Mouse (Mus musculus) heart, embryonic 11.5 days (tissue): Measurements from ENCODE around the gene Cdc25b. TPM values are rescaled to one million over a fixed set of nuclear protein-coding genes. Genes with fewer than 3 reads are reported as not detected.
"Not testable (repeated sequence)": the region's sequence is repeated elsewhere in the genome, so short reads cannot be mapped to it uniquely, and the experiment has no call there.

ENCODE experiments used
- ATAC-seq: fragments of 200-750 bp; cut with Nextera tagmentation; replicated peaks from 2 replicates; pipeline ENCODE4 v1.8.0; 2017; ENCODE audit warnings: moderate library complexity; ENCODE audit not compliant: insufficient number of reproducible peaks, low FRiP score, low TSS enrichment
- H3K27ac ChIP-seq: fragments of 300-500 bp; sonication (generic); 2 replicates; pipeline ENCODE4 v1.5.1; 2014; ENCODE audit warnings: mild to moderate bottlenecking, low read depth, low read length
- H3K27me3 ChIP-seq: fragments of 300-500 bp; sonication (generic); 2 replicates; pipeline ENCODE4 v1.6.1; 2014; ENCODE audit warnings: mild to moderate bottlenecking, low read length, mixed read lengths; ENCODE audit not compliant: control insufficient read depth, insufficient read depth
- H3K36me3 ChIP-seq: fragments of 300-500 bp; sonication (generic); 2 replicates; pipeline ENCODE4 v1.6.1; 2014; ENCODE audit warnings: mild to moderate bottlenecking, low read length, moderate library complexity, mixed read lengths; ENCODE audit not compliant: control insufficient read depth, insufficient read depth
- H3K4me1 ChIP-seq: fragments of 300-500 bp; sonication (generic); 2 replicates; pipeline ENCODE4 v1.6.1; 2014; ENCODE audit warnings: low read length; ENCODE audit not compliant: control insufficient read depth, insufficient read depth
- H3K4me2 ChIP-seq: fragments of 300-500 bp; sonication (generic); 2 replicates; pipeline ENCODE4 v1.6.1; 2014; ENCODE audit warnings: mild to moderate bottlenecking, moderate library complexity
- H3K4me3 ChIP-seq: fragments of 300-500 bp; sonication (generic); 2 replicates; pipeline ENCODE4 v1.5.1; 2014; ENCODE audit warnings: low read depth, low read length
- H3K9ac ChIP-seq: fragments of 300-500 bp; sonication (generic); 2 replicates; pipeline ENCODE4 v1.6.1; 2014; ENCODE audit warnings: mild to moderate bottlenecking, low read depth, low read length, moderate library complexity
- H3K9me3 ChIP-seq: fragments of 300-500 bp; sonication (generic); replicated peaks from 2 replicates; pipeline ENCODE4 v1.6.1; 2016; ENCODE audit warnings: low read length; ENCODE audit not compliant: control insufficient read depth
- WGBS: fragments of 180-500 bp; shearing (Covaris S2); extraction: QIAGEN DNeasy Blood & Tissue Kit; methylation state at CpG from one replicate; pipeline ENCODE4 v1.1.7; 2014; ENCODE audit not compliant: insufficient replicate concordance; 5-methylcytosine and 5-hydroxymethylcytosine counted together
- polyA plus RNA-seq: library from polyadenylated mRNA; unstranded; fragments of >200 nt; fragmentation: Nextera tagmentation; extraction: Ambion mirVana; gene quantifications from 2 replicates; pipeline ENCODE4 v1.2.1, GENCODE M21; 2014

Gene Cdc25b
- polyA plus RNA-seq, 1 experiment from 2014 or later: 41.8 TPM

GRCm38 (mm10) chr2:131215941-131216858, 29.5 kb downstream of the Cdc25b start:
- Histone ChIP-seq H3K9me3 (no peaks in the 10 kb centered on the region), H3K27me3 (no peaks in the 10 kb centered on the region), H3K27ac (no peak overlapping the region), H3K36me3 (peaks cover 6% of the 10 kb centered on the region; the same call in 1 of the 2 replicates), H3K9ac (no peak overlapping the region), H3K4me1 (peaks cover 5% of the 10 kb centered on the region; the same call in 1 of the 2 replicates), H3K4me2 (no peak overlapping the region), H3K4me3 (no peak overlapping the region)
- WGBS: 81% methylated on average over 7 of the region's 7 CpGs
- no peak for ATAC-seq

GRCm38 (mm10) chr2:131220030-131220429, 33.3 kb downstream of the Cdc25b start:
- Histone ChIP-seq H3K4me1 (0 out of 2 replicates have a peak, but pooled peaks cover 12% of the 10 kb centered on the region), H3K27me3 (no peaks in the 10 kb centered on the region), H3K36me3 (no peaks in the 10 kb centered on the region), H3K27ac (no peak overlapping the region), H3K9ac (no peak overlapping the region), H3K4me3 (no peak overlapping the region), H3K4me2 (no peak overlapping the region), H3K9me3 (no peaks in the 10 kb centered on the region)
- WGBS: 65% methylated on average over 4 of the region's 4 CpGs
- ATAC-seq: no peak

GRCm38 (mm10) chr2:131221853-131222515, 35.2 kb downstream of the Cdc25b start:
- no peaks in the 10 kb centered on the region for H3K27me3 ChIP-seq
- H3K4me3 ChIP-seq: no peak overlapping the region
- ATAC-seq: no peak
- no peaks in the 10 kb centered on the region for H3K36me3 ChIP-seq
- H3K4me1 ChIP-seq: 0 out of 2 replicates have a peak, but pooled peaks cover 12% of the 10 kb centered on the region
- 65% methylated on average over 3 of the region's 3 CpGs for WGBS
- H3K27ac ChIP-seq: no peak overlapping the region
- no peak overlapping the region for H3K9ac ChIP-seq
- no peak overlapping the region for H3K4me2 ChIP-seq
- H3K9me3 ChIP-seq: no peaks in the 10 kb centered on the region

- no peaks in the 10 kb centered on the region for H3K36me3 ChIP-seq
- 0 out of 2 replicates have a peak overlapping the region, but pooled peaks have one; percentile 41 for H3K27ac ChIP-seq
- 0 out of 2 replicates have a peak, but pooled peaks cover 12% of the 10 kb centered on the region for H3K4me1 ChIP-seq
- no peak overlapping the region for H3K4me3 ChIP-seq
- no peaks in the 10 kb centered on the region for H3K27me3 ChIP-seq
- no peak overlapping the region for H3K9ac ChIP-seq
- H3K4me2 ChIP-seq: no peak overlapping the region
- 22% methylated on average over 5 of the region's 5 CpGs for WGBS
- H3K9me3 ChIP-seq: no peaks in the 10 kb centered on the region
- no peak for ATAC-seq
These were observed 35.8 kb downstream of the Cdc25b start for GRCm38 (mm10) chr2:131222562-131222961.

GRCm38 (mm10) chr2:131223569-131223968, 36.8 kb downstream of the Cdc25b start:
- peak; percentile 86 for ATAC-seq
- no peaks in the 10 kb centered on the region for H3K27me3 ChIP-seq
- H3K9me3 ChIP-seq: no peaks in the 10 kb centered on the region
- 0 out of 2 replicates have a peak, but pooled peaks cover 12% of the 10 kb centered on the region for H3K4me1 ChIP-seq
- no peak overlapping the region for H3K4me3 ChIP-seq
- peak overlapping the region; percentile 11; the same call in 1 of the 2 replicates for H3K4me2 ChIP-seq
- 46% methylated on average over 1 of the region's 1 CpGs for WGBS
- H3K27ac ChIP-seq: 0 out of 2 replicates have a peak overlapping the region, but pooled peaks have one; percentile 41
- H3K9ac ChIP-seq: no peak overlapping the region
- no peaks in the 10 kb centered on the region for H3K36me3 ChIP-seq

- 88% methylated on average over 6 of the region's 6 CpGs for WGBS
These were observed 38.4 kb downstream of the Cdc25b start for GRCm38 (mm10) chr2:131225178-131225577.

GRCm38 (mm10) chr2:131226669-131227068, 39.9 kb downstream of the Cdc25b start:
- H3K4me2 ChIP-seq, H3K36me3 ChIP-seq, ATAC-seq, H3K27me3 ChIP-seq, H3K27ac ChIP-seq, H3K9me3 ChIP-seq, H3K4me3 ChIP-seq, H3K9ac ChIP-seq: not testable (repeated sequence)
- WGBS: 72% methylated on average over 2 of the region's 2 CpGs
- 0 out of 2 replicates have a peak, but pooled peaks cover 12% of the 10 kb centered on the region for H3K4me1 ChIP-seq

More at GRCm38 (mm10) chr2:131225178-131225577, 38.4 kb downstream of the Cdc25b start:
- no peak overlapping the region for H3K4me3 ChIP-seq
- H3K4me1 ChIP-seq: 0 out of 2 replicates have a peak, but pooled peaks cover 12% of the 10 kb centered on the region
- H3K36me3 ChIP-seq: no peaks in the 10 kb centered on the region
- no peak overlapping the region for H3K9ac ChIP-seq
- no peak for ATAC-seq
- H3K9me3 ChIP-seq: no peaks in the 10 kb centered on the region
- H3K4me2 ChIP-seq: no peak overlapping the region
- H3K27me3 ChIP-seq: no peaks in the 10 kb centered on the region
- H3K27ac ChIP-seq: no peak overlapping the region

- no peaks in the 10 kb centered on the region for H3K27me3 ChIP-seq
- no peak overlapping the region for H3K4me3 ChIP-seq
- H3K9ac ChIP-seq: no peak overlapping the region
- ATAC-seq: no peak
- WGBS: 70% methylated on average over 3 of the region's 3 CpGs
- peaks cover 8% of the 10 kb centered on the region; the same call in 1 of the 2 replicates for H3K4me1 ChIP-seq
- H3K4me2 ChIP-seq: no peak overlapping the region
- H3K27ac ChIP-seq: no peak overlapping the region
- H3K9me3 ChIP-seq: no peaks in the 10 kb centered on the region
- no peaks in the 10 kb centered on the region for H3K36me3 ChIP-seq
These were observed 40.5 kb downstream of the Cdc25b start for GRCm38 (mm10) chr2:131227243-131227642.
